Mouse (Mus musculus) kidney, embryonic 16.5 days (tissue): ENCODE measurements at regions not wholly inside any gene's neighbourhood (a gene's known extent, or its start where the extent isn't known, plus 50 kb on each side); places are given as distances from the start of the nearest gene placed in this dataset.
"Not testable (repeated sequence)": the region's sequence is repeated elsewhere in the genome, so short reads cannot be mapped to it uniquely, and the experiment has no call there.

Source experiments
- ATAC-seq: fragments of 200-750 bp; cut with Nextera tagmentation; 2 replicates; pipeline ENCODE4 v1.8.0; 2017; ENCODE audit warnings: moderate TSS enrichment; ENCODE audit not compliant: low FRiP score, low TSS enrichment
- H3K27ac ChIP-seq: fragments of 300-500 bp; sonication (generic); 2 replicates; pipeline ENCODE4 v1.5.1; 2014; ENCODE audit warnings: low read length
- H3K27me3 ChIP-seq: fragments of 300-500 bp; sonication (generic); 2 replicates; pipeline ENCODE4 v1.6.1; 2014; ENCODE audit warnings: low read length, control low read depth, mixed read lengths; ENCODE audit not compliant: insufficient read depth
- H3K36me3 ChIP-seq: fragments of 300-500 bp; sonication (generic); 2 replicates; pipeline ENCODE4 v1.6.1; 2014; ENCODE audit warnings: low read length, control low read depth, mixed read lengths; ENCODE audit not compliant: insufficient read depth
- H3K4me1 ChIP-seq: fragments of 300-500 bp; sonication (generic); 2 replicates; pipeline ENCODE4 v1.6.1; 2014; ENCODE audit warnings: low read length, control low read depth, mixed read lengths; ENCODE audit not compliant: insufficient read depth
- H3K4me2 ChIP-seq: fragments of 300-500 bp; sonication (generic); replicated peaks from 2 replicates; pipeline ENCODE4 v1.6.1; 2014; ENCODE audit warnings: low read depth, low read length
- H3K4me3 ChIP-seq: fragments of 300-500 bp; sonication (generic); 2 replicates; pipeline ENCODE4 v1.5.1; 2014; ENCODE audit warnings: mild to moderate bottlenecking, low read length
- H3K9ac ChIP-seq: fragments of 300-500 bp; sonication (generic); replicated peaks from 2 replicates; pipeline ENCODE4 v1.6.1; 2014; ENCODE audit warnings: low read length
- H3K9me3 ChIP-seq: fragments of 300-500 bp; sonication (generic); 2 replicates; pipeline ENCODE4 v1.6.1; 2016; ENCODE audit warnings: low read length, control low read depth
- WGBS: fragments of 180-500 bp; shearing (Covaris S2); extraction: QIAGEN DNeasy Blood & Tissue Kit; methylation state at CpG from one replicate; pipeline ENCODE4 v1.1.7; 2014; 5-methylcytosine and 5-hydroxymethylcytosine counted together

- not testable (repeated sequence) for H3K9me3 ChIP-seq, H3K4me1 ChIP-seq, H3K4me2 ChIP-seq, H3K9ac ChIP-seq, H3K36me3 ChIP-seq, ATAC-seq, H3K27ac ChIP-seq, H3K4me3 ChIP-seq, H3K27me3 ChIP-seq
- WGBS: 91% methylated on average over 1 of the region's 1 CpGs
These were observed 67.8 kb upstream of the Rpl34 start for GRCm38 (mm10) chr3:130797956-130798355.

DNA sequence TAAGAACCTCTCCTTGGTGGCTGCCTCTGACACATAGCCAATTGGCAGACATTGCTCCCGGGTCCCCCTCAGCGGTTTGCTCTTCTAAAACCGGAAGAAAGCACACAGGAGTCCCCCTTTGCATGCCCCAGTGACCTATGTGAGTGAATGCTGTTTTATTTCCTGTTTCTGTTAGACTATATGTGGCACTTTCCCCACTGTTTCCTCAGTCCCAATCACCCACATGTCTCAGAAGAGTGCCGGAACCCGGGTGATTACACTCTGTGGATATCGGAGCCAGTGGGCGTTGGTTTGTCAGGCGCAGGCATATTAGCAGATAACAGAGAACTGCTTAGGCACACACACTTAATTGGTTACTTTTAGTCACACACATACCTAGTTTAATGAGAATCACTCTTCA is 66.3 kb upstream of the Rpl34 start:
- Histone ChIP-seq H3K27me3 (no peaks in the 10 kb centered on the region), H3K27ac (no peak overlapping the region), H3K4me3 (no peak overlapping the region), H3K4me1 (no peaks in the 10 kb centered on the region), H3K9ac (no peak overlapping the region), H3K36me3 (no peaks in the 10 kb centered on the region), H3K4me2 (no peak overlapping the region), H3K9me3 (no peaks in the 10 kb centered on the region)
- 73% methylated on average over 8 of the region's 8 CpGs for WGBS
- ATAC-seq: no peak

DNA sequence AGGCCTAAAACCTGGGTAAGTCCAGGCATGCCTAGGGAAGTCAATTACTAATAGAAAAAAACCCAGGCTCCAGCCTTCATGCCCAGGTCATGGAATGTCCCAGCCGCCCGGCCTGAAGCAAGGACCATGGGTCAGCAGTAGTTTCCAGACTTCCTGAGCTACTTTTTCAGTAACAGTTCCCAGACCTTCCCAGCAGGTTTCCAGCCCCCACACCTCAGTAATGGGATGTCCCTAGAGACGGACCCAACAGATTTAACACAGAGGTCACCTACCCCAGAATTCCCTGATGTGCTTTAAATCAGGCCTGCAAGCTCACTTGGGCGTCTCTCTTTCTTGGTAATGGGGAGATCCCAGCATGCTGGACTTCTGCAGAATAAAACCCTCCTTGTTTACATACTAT is 65.2 kb upstream of the Rpl34 start:
- 56% methylated on average over 4 of the region's 4 CpGs for WGBS
- no peaks in the 10 kb centered on the region for H3K36me3 ChIP-seq
- H3K9ac ChIP-seq: no peak overlapping the region
- no peaks in the 10 kb centered on the region for H3K27me3 ChIP-seq
- H3K9me3 ChIP-seq: no peaks in the 10 kb centered on the region
- no peak for ATAC-seq
- H3K4me1 ChIP-seq: no peaks in the 10 kb centered on the region
- H3K27ac ChIP-seq: no peak overlapping the region
- no peak overlapping the region for H3K4me2 ChIP-seq
- H3K4me3 ChIP-seq: no peak overlapping the region

- Histone ChIP-seq H3K9me3 (no peaks in the 10 kb centered on the region), H3K4me3 (no peak overlapping the region), H3K9ac (no peak overlapping the region), H3K36me3 (no peaks in the 10 kb centered on the region), H3K27me3 (no peaks in the 10 kb centered on the region), H3K4me1 (no peaks in the 10 kb centered on the region), H3K4me2 (no peak overlapping the region), H3K27ac (no peak overlapping the region)
- no peak for ATAC-seq
- 51% methylated on average over 13 of the region's 13 CpGs for WGBS
These were observed 64.1 kb upstream of the Rpl34 start for GRCm38 (mm10) chr3:130794142-130794925.

DNA sequence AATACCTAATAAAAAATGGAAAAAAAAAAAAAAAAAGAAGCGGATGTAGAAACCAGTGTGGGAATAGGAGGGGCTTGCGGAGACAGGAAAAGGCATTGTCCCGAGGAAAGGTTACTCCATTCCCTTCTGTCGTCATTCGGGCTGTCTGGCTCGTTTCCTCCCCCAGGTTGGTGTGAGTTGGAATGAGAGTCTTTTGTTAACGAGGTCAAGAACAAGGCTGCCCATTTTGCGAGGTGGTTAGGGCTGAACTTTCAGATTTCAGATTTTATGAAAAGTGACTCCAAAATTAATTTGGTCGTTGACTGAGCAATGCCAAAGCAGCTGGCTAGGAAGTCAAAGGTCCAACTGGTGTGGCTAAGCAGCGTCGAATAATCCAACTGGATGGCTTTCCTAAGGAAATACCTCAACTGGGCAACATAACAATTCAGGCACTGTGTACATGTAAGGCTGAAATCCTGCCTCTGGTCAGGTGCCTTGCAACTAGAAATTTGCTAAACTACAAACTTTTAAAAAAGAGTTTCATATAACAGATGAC is 50.6 kb upstream of the Rpl34 start:
- WGBS: 64% methylated on average over 11 of the region's 11 CpGs
- Histone ChIP-seq H3K9me3 (no peaks in the 10 kb centered on the region), H3K27me3 (no peaks in the 10 kb centered on the region)

More for the DNA sequence above, 50.6 kb upstream of the Rpl34 start:
- Histone ChIP-seq H3K4me3 (no peak overlapping the region), H3K4me2 (no peak overlapping the region), H3K27ac (no peak overlapping the region), H3K36me3 (no peaks in the 10 kb centered on the region), H3K9ac (no peak overlapping the region), H3K4me1 (no peaks in the 10 kb centered on the region)
- no peak for ATAC-seq
